Mouse (Mus musculus) heart, embryonic 13.5 days (tissue): ENCODE measurements around the gene St3gal6. TPM values are rescaled to one million over a fixed set of nuclear protein-coding genes. Genes with fewer than 3 reads are reported as not detected.
A peak's percentile ranks its signal among the peaks of the same experiment; 100 is the strongest.

ENCODE experiments used
- ATAC-seq: fragments of 200-750 bp; cut with Nextera tagmentation; 2 replicates; pipeline ENCODE4 v1.8.0; 2017; ENCODE audit warnings: moderate TSS enrichment; ENCODE audit not compliant: insufficient number of reproducible peaks, low FRiP score, low TSS enrichment; ENCODE audit errors: extremely low read depth
- H3K27ac ChIP-seq: fragments of 300-500 bp; sonication (generic); replicated peaks from 2 replicates; pipeline ENCODE4 v1.5.1; 2015; ENCODE audit warnings: moderate library complexity, mild to moderate bottlenecking, inconsistent platforms
- H3K27me3 ChIP-seq: fragments of 300-500 bp; sonication (generic); replicated peaks from 2 replicates; pipeline ENCODE4 v1.6.1; 2015; ENCODE audit warnings: mild to moderate bottlenecking, inconsistent platforms
- H3K36me3 ChIP-seq: fragments of 300-500 bp; sonication (generic); 2 replicates; pipeline ENCODE4 v1.6.1; 2015; ENCODE audit warnings: mild to moderate bottlenecking, inconsistent platforms
- H3K4me1 ChIP-seq: fragments of 300-500 bp; sonication (generic); 2 replicates; pipeline ENCODE4 v1.6.1; 2015; ENCODE audit warnings: inconsistent platforms
- H3K4me2 ChIP-seq: fragments of 300-500 bp; sonication (generic); 2 replicates; pipeline ENCODE4 v1.6.1; 2015; ENCODE audit warnings: inconsistent platforms, mild to moderate bottlenecking, moderate library complexity
- H3K4me3 ChIP-seq: fragments of 300-500 bp; sonication (generic); 2 replicates; pipeline ENCODE4 v1.5.1; 2015; ENCODE audit warnings: moderate library complexity, mild to moderate bottlenecking, inconsistent platforms
- H3K9ac ChIP-seq: fragments of 300-500 bp; sonication (generic); 2 replicates; pipeline ENCODE4 v1.6.1; 2015; ENCODE audit warnings: inconsistent platforms, mild to moderate bottlenecking, moderate library complexity
- H3K9me3 ChIP-seq: fragments of 300-500 bp; sonication (generic); 2 replicates; pipeline ENCODE4 v1.6.1; 2016; ENCODE audit warnings: inconsistent platforms
- WGBS: fragments of 180-500 bp; shearing (Covaris S2); methylation state at CpG from one replicate; pipeline ENCODE4 v1.1.7; 2015; ENCODE audit warnings: mixed read lengths; 5-methylcytosine and 5-hydroxymethylcytosine counted together
- polyA plus RNA-seq: library from polyadenylated mRNA; unstranded; fragments of >200 nt; fragmentation: Nextera tagmentation; extraction: Ambion mirVana; gene quantifications from 2 replicates; pipeline ENCODE4 v1.2.1, GENCODE M21; 2015

Gene St3gal6
- polyA plus RNA-seq, 1 experiment from 2014 or later, result 13.8 TPM

DNA sequence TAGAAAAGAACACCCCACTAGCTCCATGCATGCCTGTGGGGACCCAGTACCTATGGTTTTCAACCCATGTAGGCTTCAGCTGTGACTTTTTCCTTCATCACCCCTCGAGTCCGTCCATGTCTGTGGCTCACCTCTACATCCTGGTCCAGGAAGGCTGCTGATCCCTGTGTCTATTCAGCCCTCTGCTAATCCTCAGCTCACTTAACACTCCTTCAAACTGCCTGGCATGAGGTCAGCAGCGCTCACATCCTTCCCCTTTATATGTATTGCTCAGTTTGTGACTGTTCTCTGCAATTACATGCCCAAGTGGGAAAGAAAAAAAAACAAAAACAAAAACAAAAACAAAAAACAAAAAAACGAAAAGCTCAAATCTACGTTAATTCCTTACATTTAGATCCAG, 24.4 kb downstream of the St3gal6 start:
- 81% methylated on average over 5 of the region's 5 CpGs for WGBS
- Histone ChIP-seq H3K9ac (no peak overlapping the region), H3K27ac (peak overlapping the region; percentile 81), H3K4me2 (0 out of 2 replicates have a peak overlapping the region, but pooled peaks have one; percentile 0), H3K27me3 (no peaks in the 10 kb centered on the region), H3K4me1 (peaks cover 52% of the 10 kb centered on the region), H3K36me3 (peaks cover 9% of the 10 kb centered on the region), H3K4me3 (no peak overlapping the region), H3K9me3 (no peaks in the 10 kb centered on the region)
- no peak for ATAC-seq

GRCm38 (mm10) chr16:58499172-58499584, 24.9 kb downstream of the St3gal6 start:
- Histone ChIP-seq H3K4me2 (peak overlapping the region; percentile 0; the same call in 1 of the 2 replicates), H3K9me3 (no peaks in the 10 kb centered on the region), H3K36me3 (peaks cover 8% of the 10 kb centered on the region; the same call in 1 of the 2 replicates), H3K4me3 (no peak overlapping the region), H3K4me1 (peaks cover 52% of the 10 kb centered on the region), H3K9ac (peak overlapping the region; percentile 11; the same call in 1 of the 2 replicates), H3K27ac (peak overlapping the region; percentile 81), H3K27me3 (no peaks in the 10 kb centered on the region)
- ATAC-seq, result peak; percentile 15; the same call in 1 of the 2 replicates
- 20% methylated on average over 1 of the region's 1 CpGs for WGBS

- no peaks in the 10 kb centered on the region for H3K27me3 ChIP-seq
- no peak overlapping the region for H3K4me2 ChIP-seq
- H3K9ac ChIP-seq, result no peak overlapping the region
- WGBS, result 41% methylated on average over 9 of the region's 9 CpGs
- H3K36me3 ChIP-seq, result peaks cover 10% of the 10 kb centered on the region
- no peaks in the 10 kb centered on the region for H3K9me3 ChIP-seq
- H3K27ac ChIP-seq, result peak overlapping the region; percentile 81
- H3K4me3 ChIP-seq, result no peak overlapping the region
- ATAC-seq, result no peak
- peaks cover 52% of the 10 kb centered on the region for H3K4me1 ChIP-seq
Measured at GRCm38 (mm10) chr16:58497886-58498713, 25.9 kb downstream of the St3gal6 start.

DNA sequence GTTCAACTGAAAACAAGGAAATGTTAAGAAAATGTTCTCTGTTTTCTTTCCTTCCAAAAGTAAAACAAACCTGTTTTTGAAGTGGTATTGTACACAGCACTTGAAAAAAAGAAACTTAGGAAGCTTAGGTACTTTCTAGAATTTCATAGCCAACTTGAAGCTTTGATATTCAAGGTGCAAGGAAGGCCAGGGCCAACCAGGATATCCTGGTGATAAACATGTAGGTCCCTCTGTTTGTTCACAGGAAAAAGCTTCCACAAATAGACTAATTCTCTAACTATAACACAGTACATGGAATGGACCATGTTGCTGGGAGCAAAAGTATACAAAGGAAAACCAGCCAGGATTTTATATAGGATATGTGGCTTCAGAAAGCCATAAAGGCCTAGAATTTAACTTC, 27.3 kb downstream of the St3gal6 start:
- no peaks in the 10 kb centered on the region for H3K27me3 ChIP-seq
- no peak for ATAC-seq
- H3K4me2 ChIP-seq, result no peak overlapping the region
- peak overlapping the region; percentile 48; the same call in 1 of the 2 replicates for H3K27ac ChIP-seq
- H3K4me3 ChIP-seq, result no peak overlapping the region
- H3K36me3 ChIP-seq, result peaks cover 21% of the 10 kb centered on the region
- H3K4me1 ChIP-seq, result peaks cover 40% of the 10 kb centered on the region
- H3K9ac ChIP-seq, result no peak overlapping the region
- no peaks in the 10 kb centered on the region for H3K9me3 ChIP-seq

DNA sequence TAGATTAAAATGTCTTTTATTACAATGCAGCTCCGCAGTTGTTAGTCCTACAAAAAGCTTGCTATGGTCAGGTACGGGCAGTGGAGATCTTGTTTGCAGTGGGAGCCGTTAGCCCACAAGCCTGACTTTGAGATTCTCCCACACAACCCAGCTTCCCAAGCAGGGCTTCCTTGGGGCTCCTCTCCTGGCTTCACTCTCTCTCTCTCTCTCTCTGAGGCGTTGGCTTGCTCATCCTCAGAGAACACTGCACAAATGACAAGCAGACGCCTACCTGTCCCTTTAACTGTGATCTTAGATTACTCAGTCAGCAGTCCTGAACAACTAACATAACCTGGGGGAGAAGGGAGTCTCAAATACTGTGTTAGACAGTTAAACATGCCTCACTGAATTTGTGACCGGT, 36.2 kb downstream of the St3gal6 start:
- ATAC-seq, result no peak
- Histone ChIP-seq H3K4me3 (no peak overlapping the region), H3K36me3 (peaks cover 71% of the 10 kb centered on the region), H3K4me1 (peaks cover 1% of the 10 kb centered on the region), H3K9me3 (no peaks in the 10 kb centered on the region), H3K27me3 (no peaks in the 10 kb centered on the region), H3K9ac (no peak overlapping the region), H3K4me2 (no peak overlapping the region), H3K27ac (no peak overlapping the region)
- 85% methylated on average over 6 of the region's 6 CpGs for WGBS

DNA sequence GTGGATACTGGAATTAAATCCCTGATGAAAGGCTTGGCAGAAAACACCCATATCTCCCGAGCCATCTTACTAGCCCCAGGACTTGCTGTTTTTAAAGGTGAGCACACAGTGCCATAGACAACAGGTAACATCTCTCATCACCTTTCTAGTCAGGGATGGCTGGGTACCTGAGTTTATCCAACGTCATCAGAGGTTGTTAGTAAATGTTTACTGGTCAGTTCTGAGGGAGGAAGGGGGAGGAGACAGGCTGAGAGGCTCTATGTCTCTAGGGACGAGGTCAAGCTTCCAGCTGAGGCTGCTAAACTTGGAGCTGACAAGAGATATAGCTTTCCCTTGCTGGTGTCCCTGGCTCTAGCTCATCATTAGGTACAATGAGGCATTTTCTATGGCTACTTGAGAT, 41.7 kb downstream of the St3gal6 start:
- peaks cover 20% of the 10 kb centered on the region for H3K4me1 ChIP-seq
- peaks cover 7% of the 10 kb centered on the region for H3K9me3 ChIP-seq
- no peak for ATAC-seq
- 26% methylated on average over 3 of the region's 3 CpGs for WGBS
- H3K4me3 ChIP-seq, result no peak overlapping the region
- H3K27ac ChIP-seq, result peak overlapping the region; percentile 83
- H3K36me3 ChIP-seq, result peaks cover 55% of the 10 kb centered on the region
- no peaks in the 10 kb centered on the region for H3K27me3 ChIP-seq
- peak overlapping the region; percentile 47 for H3K4me2 ChIP-seq
- no peak overlapping the region; the same call in 1 of the 2 replicates for H3K9ac ChIP-seq

GRCm38 (mm10) chr16:58481906-58482270, 42.2 kb downstream of the St3gal6 start:
- no peaks in the 10 kb centered on the region for H3K27me3 ChIP-seq
- H3K4me1 ChIP-seq, result peaks cover 20% of the 10 kb centered on the region
- WGBS, result 39% methylated on average over 5 of the region's 5 CpGs
- peak overlapping the region; percentile 50; the same call in 1 of the 2 replicates for H3K9ac ChIP-seq
- H3K27ac ChIP-seq, result peak overlapping the region; percentile 83
- peaks cover 54% of the 10 kb centered on the region for H3K36me3 ChIP-seq
- peaks cover 7% of the 10 kb centered on the region for H3K9me3 ChIP-seq
- 0 out of 2 replicates have a peak overlapping the region, but pooled peaks have one; percentile 8 for H3K4me3 ChIP-seq
- no peak for ATAC-seq
- peak overlapping the region; percentile 47 for H3K4me2 ChIP-seq

- Histone ChIP-seq H3K9me3 (peaks cover 7% of the 10 kb centered on the region), H3K4me3 (0 out of 2 replicates have a peak overlapping the region, but pooled peaks have one; percentile 8), H3K9ac (peak overlapping the region; percentile 50; the same call in 1 of the 2 replicates), H3K4me2 (peak overlapping the region; percentile 47), H3K27me3 (no peaks in the 10 kb centered on the region), H3K4me1 (peaks cover 23% of the 10 kb centered on the region), H3K36me3 (peaks cover 53% of the 10 kb centered on the region), H3K27ac (peak overlapping the region; percentile 83)
- WGBS, result 57% methylated on average over 9 of the region's 9 CpGs
- ATAC-seq, result peak; percentile 23; the same call in 1 of the 2 replicates
Measured at GRCm38 (mm10) chr16:58481219-58481905, 42.7 kb downstream of the St3gal6 start.

GRCm38 (mm10) chr16:58479898-58480448, 44.1 kb downstream of the St3gal6 start:
- no peak for ATAC-seq
- Histone ChIP-seq H3K9ac (no peak overlapping the region), H3K4me2 (no peak overlapping the region), H3K36me3 (peaks cover 59% of the 10 kb centered on the region), H3K27me3 (no peaks in the 10 kb centered on the region), H3K4me1 (peaks cover 32% of the 10 kb centered on the region), H3K4me3 (no peak overlapping the region), H3K9me3 (peaks cover 7% of the 10 kb centered on the region), H3K27ac (no peak overlapping the region)
- 86% methylated on average over 4 of the region's 4 CpGs for WGBS

- Histone ChIP-seq H3K36me3 (peaks cover 68% of the 10 kb centered on the region), H3K4me2 (no peak overlapping the region), H3K9me3 (peaks cover 7% of the 10 kb centered on the region), H3K4me3 (no peak overlapping the region), H3K4me1 (peaks cover 27% of the 10 kb centered on the region), H3K9ac (no peak overlapping the region), H3K27ac (peak overlapping the region; percentile 61), H3K27me3 (no peaks in the 10 kb centered on the region)
- 50% methylated on average over 2 of the region's 2 CpGs for WGBS
- no peak for ATAC-seq
Measured at GRCm38 (mm10) chr16:58476363-58476762, 47.7 kb downstream of the St3gal6 start.

DNA sequence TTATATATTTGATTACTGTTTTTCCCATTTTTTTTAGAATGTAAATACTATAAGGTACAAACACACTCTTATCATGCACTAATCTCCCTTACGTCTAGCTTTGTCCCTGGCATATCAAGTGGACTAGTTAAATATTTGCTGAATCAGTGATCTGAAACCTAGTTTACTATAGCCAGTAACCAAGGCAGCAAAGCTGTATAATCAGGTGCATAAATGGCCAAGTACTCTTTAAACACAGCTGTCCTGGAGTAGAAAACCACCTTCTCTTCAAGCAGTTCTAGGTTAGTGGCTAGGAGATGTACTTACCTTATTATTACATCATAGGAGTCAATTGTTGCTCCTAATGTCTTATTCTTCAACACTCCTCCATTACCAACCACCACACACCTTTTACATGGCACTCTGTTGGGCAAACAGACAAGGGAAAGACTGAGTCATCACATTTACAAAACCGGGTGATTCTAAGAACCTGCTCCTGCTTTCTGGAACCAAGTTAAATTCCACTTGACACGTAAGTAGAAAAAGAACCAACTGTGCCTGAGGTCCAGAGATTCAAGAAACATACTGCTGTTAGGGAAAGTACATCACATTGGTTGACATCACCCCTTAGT, 48.4 kb downstream of the St3gal6 start:
- 70% methylated on average over 3 of the region's 3 CpGs for WGBS
- H3K4me1 ChIP-seq, result peaks cover 23% of the 10 kb centered on the region
- peak overlapping the region; percentile 61; the same call in 1 of the 2 replicates for H3K27ac ChIP-seq
- no peak overlapping the region for H3K9ac ChIP-seq
- no peak overlapping the region for H3K4me3 ChIP-seq
- H3K36me3 ChIP-seq, result peaks cover 75% of the 10 kb centered on the region
- ATAC-seq, result no peak
- H3K27me3 ChIP-seq, result no peaks in the 10 kb centered on the region
- H3K9me3 ChIP-seq, result peaks cover 7% of the 10 kb centered on the region
- no peak overlapping the region for H3K4me2 ChIP-seq
